Comparison of ENCODE assay signal across 24 mouse cellular contexts in genomic region chr15:80228071-80228800, GRCm38 (mm10). TPM values are rescaled to one million over a fixed set of nuclear protein-coding genes. Genes with fewer than 3 reads are reported as not detected.
DNase-seq lines count a peak whose midpoint lies in the region; ATAC-seq and TF ChIP-seq lines count a peak whose summit lies in the region.
"Had no signal": no experiment of that assay in that cellular context is flagged by ENCODE, and none has a peak within 500 bp of the region (broad histone marks: within the 10 kb centered on the region; RNA-seq: fewer than 3 reads in every experiment).

No protein-coding gene starts in this region.

- 0 out of 2 replicates have a peak overlapping the region, but pooled peaks have one; percentile 5 for H3K4me2 ChIP-seq in hindbrain, embryonic 16.5 days (ENCODE audit: low read length)
- H3K4me2 ChIP-seq in hindbrain, embryonic 11.5 days (replicated peaks; ENCODE audit: low read depth, low read length) = no peak overlapping the region
- no peak overlapping the region for H3K4me2 ChIP-seq in midbrain, postnatal 0 days (ENCODE audit: low read depth, low read length, poor library complexity, severe bottlenecking)
- H3K4me2 ChIP-seq: embryonic facial prominence, embryonic 15.5 days; heart, embryonic 12.5 days; neural tube, embryonic 15.5 days had no signal

- no peaks in the 10 kb centered on the region for H3K9me3 ChIP-seq in hindbrain, embryonic 16.5 days (ENCODE audit: control insufficient read depth, low read length)
- no peaks in the 10 kb centered on the region for H3K9me3 ChIP-seq in hindbrain, embryonic 11.5 days (ENCODE audit: control insufficient read depth, low read length)
- H3K9me3 ChIP-seq in midbrain, postnatal 0 days (ENCODE audit: low read length) = no peaks in the 10 kb centered on the region
- H3K9me3 ChIP-seq: embryonic facial prominence, embryonic 15.5 days; heart, embryonic 12.5 days; neural tube, embryonic 15.5 days had no signal

- H3K4me1 ChIP-seq in hindbrain, embryonic 16.5 days (ENCODE audit: control insufficient read depth, insufficient read depth, low read depth, low read length) = peaks cover 1% of the 10 kb centered on the region; the same call in 1 of the 2 replicates
- no peaks in the 10 kb centered on the region for H3K4me1 ChIP-seq in hindbrain, embryonic 11.5 days (replicated peaks; ENCODE audit: control insufficient read depth, insufficient read depth, low read length)
- peaks cover 4% of the 10 kb centered on the region for H3K4me1 ChIP-seq in testis, adult 2 months (ENCODE audit: control insufficient read depth, insufficient read depth, low read length)
- H3K4me1 ChIP-seq in midbrain, postnatal 0 days (ENCODE audit: insufficient read depth, low read length) = no peaks in the 10 kb centered on the region

- no peaks in the 10 kb centered on the region for H3K27me3 ChIP-seq in hindbrain, embryonic 16.5 days (replicated peaks; ENCODE audit: control insufficient read depth, insufficient read depth, low read length)
- H3K27me3 ChIP-seq in hindbrain, embryonic 11.5 days (ENCODE audit: control insufficient read depth, insufficient read depth, low read length) = no peaks in the 10 kb centered on the region
- no peaks in the 10 kb centered on the region for H3K27me3 ChIP-seq in testis, adult 2 months (ENCODE audit: control insufficient read depth, insufficient read depth, low read length)
- H3K27me3 ChIP-seq in midbrain, postnatal 0 days (ENCODE audit: insufficient read depth, low read length) = no peaks in the 10 kb centered on the region
- H3K27me3 ChIP-seq: embryonic facial prominence, embryonic 15.5 days; heart, embryonic 12.5 days; neural tube, embryonic 15.5 days had no signal

- 52% methylated on average over 17 of the region's 17 CpGs for WGBS in hindbrain, embryonic 16.5 days
- WGBS in hindbrain, embryonic 11.5 days = 66% methylated on average over 17 of the region's 17 CpGs
- WGBS in midbrain, postnatal 0 days = 57% methylated on average over 17 of the region's 17 CpGs

- H3K27ac ChIP-seq in hindbrain, embryonic 16.5 days (ENCODE audit: low read depth, low read length) = peak overlapping the region; percentile 18; the same call in 1 of the 2 replicates
- no peak overlapping the region for H3K27ac ChIP-seq in hindbrain, embryonic 11.5 days (ENCODE audit: low read depth, low read length)
- peak overlapping the region; percentile 32 for H3K27ac ChIP-seq in testis, adult 2 months (ENCODE audit: control insufficient read depth, insufficient read depth, low read depth, low read length)
- no peak overlapping the region for H3K27ac ChIP-seq in midbrain, postnatal 0 days (ENCODE audit: low read depth, low read length)
- H3K27ac ChIP-seq in gastrocnemius, adult 2 months = no peak overlapping the region
- H3K27ac ChIP-seq: embryonic facial prominence, embryonic 15.5 days; neural tube, embryonic 15.5 days had no signal

- H3K4me3 ChIP-seq in hindbrain, embryonic 16.5 days (ENCODE audit: low read length) = no peak overlapping the region
- H3K4me3 ChIP-seq in hindbrain, embryonic 11.5 days (ENCODE audit: low read depth, low read length) = no peak overlapping the region
- peak overlapping the region; percentile 88 for H3K4me3 ChIP-seq in testis, adult 2 months (ENCODE audit: control insufficient read depth, low read depth, low read length)
- no peak overlapping the region for H3K4me3 ChIP-seq in midbrain, postnatal 0 days (ENCODE audit: low read depth, low read length)
- H3K4me3 ChIP-seq in gastrocnemius, adult 2 months = no peak overlapping the region
- H3K4me3 ChIP-seq: embryonic facial prominence, embryonic 15.5 days; heart, embryonic 12.5 days; neural tube, embryonic 15.5 days had no signal

- no peak for ATAC-seq in hindbrain, embryonic 16.5 days
- ATAC-seq in hindbrain, embryonic 11.5 days (ENCODE audit: low FRiP score) = no peak
- ATAC-seq in midbrain, postnatal 0 days (ENCODE audit: low FRiP score) = no peak
- ATAC-seq: CD4-positive, CD25-positive, alpha-beta regulatory T cell, adult 4 months; inflammation-experienced regulatory T-cells, adult 6 months; liver, postnatal 0 days had no signal

- no peaks in the 10 kb centered on the region for H3K36me3 ChIP-seq in hindbrain, embryonic 16.5 days (ENCODE audit: control insufficient read depth, insufficient read depth, low read length)
- no peaks in the 10 kb centered on the region for H3K36me3 ChIP-seq in hindbrain, embryonic 11.5 days (ENCODE audit: control insufficient read depth, insufficient read depth, low read length)
- no peaks in the 10 kb centered on the region for H3K36me3 ChIP-seq in testis, adult 2 months (ENCODE audit: control insufficient read depth, insufficient read depth, low read length)
- H3K36me3 ChIP-seq in midbrain, postnatal 0 days (ENCODE audit: insufficient read depth, low read length) = no peaks in the 10 kb centered on the region
- H3K36me3 ChIP-seq: embryonic facial prominence, embryonic 15.5 days; heart, embryonic 12.5 days; neural tube, embryonic 15.5 days had no signal

- intact Hi-C loops in gastrocnemius, adult 2 months (cut with DNase I) = loop anchor here (5.0 kb wide), 1 partner anchor 136 kb away; the partner anchor contains the start of genes Rpl3 and Syngr1

- DNase-seq in cerebellum, postnatal 14 days = peak; percentile 41 to 65
- DNase-seq in cerebellum, adult 11 months = no peak
- no peak for DNase-seq in hindbrain, embryonic 11.5 days (ENCODE audit: low spot score)
- no peak for DNase-seq in testis, postnatal 14 days (ENCODE audit: low spot score)
- peak; percentile 20 for DNase-seq in midbrain, postnatal 0 days (ENCODE audit: low spot score)
- DNase-seq in gastrocnemius, adult 2 months = no peak
- DNase-seq: adrenal gland, adult 2 months; cerebellum, adult 9-11 months; heart, adult 11 months; heart, postnatal 14 days; kidney, adult 2 months; kidney, postnatal 14 days; liver; liver, postnatal 0 days; lung, postnatal 14 days; right cerebral cortex, postnatal 4 days had no signal

- peak; percentile 84; the same call in 1 of the 2 replicates for TF ChIP-seq POLR2A in testis, adult 2 months (IDR thresholded peaks at IDR 0.05; ENCODE audit: control insufficient read depth, low read depth, low read length)

- H3K9ac ChIP-seq in hindbrain, embryonic 16.5 days (ENCODE audit: low read depth, low read length) = no peak overlapping the region
- no peak overlapping the region for H3K9ac ChIP-seq in hindbrain, embryonic 11.5 days (ENCODE audit: low read depth, low read length)
- H3K9ac ChIP-seq in midbrain, postnatal 0 days (replicated peaks; ENCODE audit: low read length, poor library complexity, severe bottlenecking) = no peak overlapping the region
- H3K9ac ChIP-seq: embryonic facial prominence, embryonic 15.5 days; heart, embryonic 12.5 days; liver, postnatal 0 days; neural tube, embryonic 15.5 days had no signal

- TF ChIP-seq CTCF in testis, adult 2 months (IDR thresholded peaks at IDR 0.05; ENCODE audit: control insufficient read depth, insufficient read depth, insufficient replicate concordance, low read depth, low read length) = no peak
- TF ChIP-seq CTCF in midbrain, postnatal 0 days (IDR thresholded peaks at IDR 0.05) = no peak
- no peak for TF ChIP-seq CTCF in gastrocnemius, adult 2 months (IDR thresholded peaks at IDR 0.05)

RNA-seq across cellular contexts. Expression of gene Mief1, which starts 5.6 kb away (rescaled TPM):
- 29.0 and 38.1 TPM in 2 replicates for polyA plus RNA-seq in hindbrain, embryonic 16.5 days (2015; fragmentation: Nextera tagmentation; extraction: Ambion mirVana)
- 38.5 and 39.1 TPM in 2 replicates for polyA plus RNA-seq in hindbrain, embryonic 11.5 days (2014; fragmentation: Nextera tagmentation; extraction: Ambion mirVana)
- 38.4 and 43.6 TPM in 2 replicates for polyA plus RNA-seq in testis, adult 2 months (2012; rRNA removed)
- total RNA-seq in midbrain, postnatal 0 days (2014; rRNA removed) = 46.3 and 47.2 TPM in 2 replicates
- polyA plus RNA-seq in midbrain, postnatal 0 days (2015; fragmentation: Nextera tagmentation; extraction: Ambion mirVana) = 19.4 and 21.9 TPM in 2 replicates
- total RNA-seq in gastrocnemius, adult 2 months (2021) = 10 to 100 TPM; 20.6 to 24.6 TPM

RNA-seq across cellular contexts. Expression of gene AC140267.1, which starts 7.4 kb away (rescaled TPM):
- polyA plus RNA-seq in hindbrain, embryonic 16.5 days (2015; fragmentation: Nextera tagmentation; extraction: Ambion mirVana) = 4.9 TPM in 1 of 2 replicates, not detected in the other
- polyA plus RNA-seq in hindbrain, embryonic 11.5 days (2014; fragmentation: Nextera tagmentation; extraction: Ambion mirVana) = not detected in 2 replicates
- not detected in 2 replicates for polyA plus RNA-seq in testis, adult 2 months (2012; rRNA removed)
- total RNA-seq in midbrain, postnatal 0 days (2014; rRNA removed) = not detected in 2 replicates
- 5.1 and 5.6 TPM in 2 replicates for polyA plus RNA-seq in midbrain, postnatal 0 days (2015; fragmentation: Nextera tagmentation; extraction: Ambion mirVana)
- 10 to 100 TPM; 10.3 to 12.7 TPM for total RNA-seq in gastrocnemius, adult 2 months (2021)
- polyA plus RNA-seq: adrenal gland, adult 2 months; embryonic facial prominence, embryonic 15.5 days; kidney, adult 2 months; liver, postnatal 0 days; neural tube, embryonic 15.5 days had no signal

RNA-seq across cellular contexts. Expression of gene Atf4, which starts 26.7 kb away (rescaled TPM):
- 116 and 117 TPM in 2 replicates for polyA plus RNA-seq in hindbrain, embryonic 16.5 days (2015; fragmentation: Nextera tagmentation; extraction: Ambion mirVana)
- polyA plus RNA-seq in hindbrain, embryonic 11.5 days (2014; fragmentation: Nextera tagmentation; extraction: Ambion mirVana) = 140 and 145 TPM in 2 replicates
- 46.0 and 46.7 TPM in 2 replicates for polyA plus RNA-seq in testis, adult 2 months (2012; rRNA removed)
- total RNA-seq in midbrain, postnatal 0 days (2014; rRNA removed) = 151 and 168 TPM in 2 replicates
- polyA plus RNA-seq in midbrain, postnatal 0 days (2015; fragmentation: Nextera tagmentation; extraction: Ambion mirVana) = 107 and 110 TPM in 2 replicates
- total RNA-seq in gastrocnemius, adult 2 months (2021) = 100 to 1,000 TPM; 146 to 171 TPM

RNA-seq across cellular contexts. Expression of gene Rps19bp1, which starts 35.9 kb away (rescaled TPM):
- 70.6 and 70.7 TPM in 2 replicates for polyA plus RNA-seq in hindbrain, embryonic 16.5 days (2015; fragmentation: Nextera tagmentation; extraction: Ambion mirVana)
- polyA plus RNA-seq in hindbrain, embryonic 11.5 days (2014; fragmentation: Nextera tagmentation; extraction: Ambion mirVana) = 68.0 and 71.4 TPM in 2 replicates
- 13.6 and 14.5 TPM in 2 replicates for polyA plus RNA-seq in testis, adult 2 months (2012; rRNA removed)
- 34.5 and 43.8 TPM in 2 replicates for total RNA-seq in midbrain, postnatal 0 days (2014; rRNA removed)
- 86.9 and 87.1 TPM in 2 replicates for polyA plus RNA-seq in midbrain, postnatal 0 days (2015; fragmentation: Nextera tagmentation; extraction: Ambion mirVana)
- total RNA-seq in gastrocnemius, adult 2 months (2021) = 10 to 100 TPM; 11.3 to 16.0 TPM

RNA-seq across cellular contexts. Expression of gene Mgat3, which starts 54.7 kb away (rescaled TPM):
- 15.7 and 15.8 TPM in 2 replicates for polyA plus RNA-seq in hindbrain, embryonic 16.5 days (2015; fragmentation: Nextera tagmentation; extraction: Ambion mirVana)
- polyA plus RNA-seq in hindbrain, embryonic 11.5 days (2014; fragmentation: Nextera tagmentation; extraction: Ambion mirVana) = 9.6 and 9.8 TPM in 2 replicates
- 0.38 and 0.95 TPM in 2 replicates for polyA plus RNA-seq in testis, adult 2 months (2012; rRNA removed)
- total RNA-seq in midbrain, postnatal 0 days (2014; rRNA removed) = 101 and 103 TPM in 2 replicates
- 13.3 and 14.4 TPM in 2 replicates for polyA plus RNA-seq in midbrain, postnatal 0 days (2015; fragmentation: Nextera tagmentation; extraction: Ambion mirVana)
- total RNA-seq in gastrocnemius, adult 2 months (2021) = under 1 TPM; 0.61 to 0.78 TPM
- total RNA-seq: megakaryocyte, adult 5-6 weeks had no signal
- polyA plus RNA-seq: inflammation-experienced regulatory T-cells, adult 6 months had no signal

Comparison
In these comparisons a context has a peak if more than half of its experiments do, and no peak if none do; other contexts are left out.
1. DNase-seq: peak in cerebellum, postnatal 14 days (2 of 2) and midbrain, postnatal 0 days (single experiment); none in cerebellum, adult 11 months (single experiment), hindbrain, embryonic 11.5 days (single experiment), testis, postnatal 14 days (single experiment) and gastrocnemius, adult 2 months (single experiment).
2. H3K27ac ChIP-seq: peak in hindbrain, embryonic 16.5 days (single experiment) and testis, adult 2 months (single experiment); none in hindbrain, embryonic 11.5 days (single experiment), midbrain, postnatal 0 days (single experiment) and gastrocnemius, adult 2 months (single experiment).